Mouse (Mus musculus) neutrophil, adult 5-6 weeks (primary cell): ENCODE measurements around the gene Slc39a5. TPM values are rescaled to one million over a fixed set of nuclear protein-coding genes. Genes with fewer than 3 reads are reported as not detected.

Experiments used
- ATAC-seq: fragments of 151-379, 151-347 bp; 2 replicates; pipeline ENCODE4 v1.8.0; 2017; ENCODE audit warnings: mild to moderate bottlenecking, moderate TSS enrichment; ENCODE audit not compliant: insufficient number of reproducible peaks, poor library complexity, low FRiP score, severe bottlenecking; ENCODE audit errors: extremely low read depth
- total RNA-seq: library from RNA; stranded (forward); fragments of 200-1000 nt; gene quantifications from 2 replicates; pipeline ENCODE4 v1.2.3, GENCODE M21; 2017

Gene Slc39a5
- total RNA-seq, 1 experiment from 2014 or later: not detected

- ATAC-seq: no peak
These were observed 21.8 kb downstream of the Slc39a5 start for GRCm38 (mm10) chr10:128379260-128379659.

GRCm38 (mm10) chr10:128378462-128378861 is 22.6 kb downstream of the Slc39a5 start:
- ATAC-seq: no peak

- ATAC-seq: no peak
These were observed 23.0 kb downstream of the Slc39a5 start for GRCm38 (mm10) chr10:128377940-128378448.

GRCm38 (mm10) chr10:128377222-128377939 is 23.6 kb downstream of the Slc39a5 start:
- ATAC-seq: peak; percentile 18

- ATAC-seq: peak; percentile 50
These were observed 24.4 kb downstream of the Slc39a5 start, which contains the start of gene Ankrd52 for GRCm38 (mm10) chr10:128376455-128377211. Ankrd52 (plus strand) TSS chr10:128377115.

GRCm38 (mm10) chr10:128376099-128376454 is 25.0 kb downstream of the Slc39a5 start:
- no peak for ATAC-seq

GRCm38 (mm10) chr10:128374393-128374792 is 26.6 kb downstream of the Slc39a5 start:
- no peak for ATAC-seq

- peak; percentile 6; the same call in 1 of the 2 replicates for ATAC-seq
These were observed 27.9 kb downstream of the Slc39a5 start for GRCm38 (mm10) chr10:128372989-128373748.

- no peak for ATAC-seq
These were observed 28.9 kb downstream of the Slc39a5 start for GRCm38 (mm10) chr10:128372142-128372541.

- no peak for ATAC-seq
These were observed 30.4 kb downstream of the Slc39a5 start for GRCm38 (mm10) chr10:128370601-128371000.

- no peak for ATAC-seq
These were observed 31.0 kb downstream of the Slc39a5 start for GRCm38 (mm10) chr10:128370021-128370420.

GRCm38 (mm10) chr10:128369599-128369998 is 31.4 kb downstream of the Slc39a5 start:
- ATAC-seq: no peak

- no peak for ATAC-seq
These were observed 31.8 kb downstream of the Slc39a5 start for GRCm38 (mm10) chr10:128369218-128369543.

- ATAC-seq: peak; percentile 88
These were observed 32.4 kb downstream of the Slc39a5 start, which contains the start of gene Coq10a for GRCm38 (mm10) chr10:128368402-128369217. Coq10a (minus strand) TSS chr10:128368997.

- no peak for ATAC-seq
These were observed 33.1 kb downstream of the Slc39a5 start for GRCm38 (mm10) chr10:128367899-128368401.

GRCm38 (mm10) chr10:128362568-128362967 is 38.5 kb downstream of the Slc39a5 start:
- no peak for ATAC-seq

GRCm38 (mm10) chr10:128361836-128362235 is 39.2 kb downstream of the Slc39a5 start:
- ATAC-seq: no peak

GRCm38 (mm10) chr10:128359226-128359625 is 41.8 kb downstream of the Slc39a5 start:
- no peak for ATAC-seq
